Mouse (Mus musculus) CD4-positive, CD25-positive, alpha-beta regulatory T cell, adult 2 months (primary cell): ENCODE data around the gene Tacc2.

Experiments
- DNase-seq: peaks from one replicate; pipeline ENCODE4 v3.0.0-alpha.2; 2012; ENCODE audit warnings: low read depth, low spot score

The Tacc2 gene

DNA sequence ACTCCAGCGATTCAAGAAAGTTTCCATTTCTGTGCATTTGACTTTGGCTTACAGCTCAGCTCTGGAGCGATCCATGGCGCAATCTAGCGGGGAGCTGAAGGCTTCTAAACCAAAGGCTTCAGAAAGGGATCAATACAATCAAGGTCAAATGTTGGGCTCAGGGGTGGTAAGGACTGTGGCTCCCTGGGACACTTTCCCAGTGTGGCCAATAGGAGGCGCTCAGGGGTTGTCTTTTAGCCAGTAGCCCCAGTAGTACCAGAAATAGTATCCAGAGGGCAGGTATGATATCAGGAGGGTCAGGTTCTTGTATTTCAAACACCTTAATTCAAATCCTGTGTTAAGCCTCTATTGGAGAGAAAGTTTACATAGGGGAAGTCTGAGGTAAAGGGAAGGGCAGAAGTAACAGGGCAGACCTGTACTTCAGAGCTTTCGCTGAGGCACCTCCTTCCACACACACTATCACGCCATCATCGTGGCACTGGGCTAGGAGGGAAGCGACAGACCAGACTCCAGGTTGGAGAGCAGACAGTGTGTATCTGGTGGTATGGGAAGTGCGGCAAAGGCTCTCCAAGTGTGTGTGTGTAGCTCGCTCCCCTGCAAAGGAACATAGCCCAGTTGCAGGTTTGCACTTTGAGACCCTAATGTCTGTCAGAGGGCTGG is 196.1 kb downstream of the Tacc2 start:
- peak; percentile 80 for DNase-seq

DNA sequence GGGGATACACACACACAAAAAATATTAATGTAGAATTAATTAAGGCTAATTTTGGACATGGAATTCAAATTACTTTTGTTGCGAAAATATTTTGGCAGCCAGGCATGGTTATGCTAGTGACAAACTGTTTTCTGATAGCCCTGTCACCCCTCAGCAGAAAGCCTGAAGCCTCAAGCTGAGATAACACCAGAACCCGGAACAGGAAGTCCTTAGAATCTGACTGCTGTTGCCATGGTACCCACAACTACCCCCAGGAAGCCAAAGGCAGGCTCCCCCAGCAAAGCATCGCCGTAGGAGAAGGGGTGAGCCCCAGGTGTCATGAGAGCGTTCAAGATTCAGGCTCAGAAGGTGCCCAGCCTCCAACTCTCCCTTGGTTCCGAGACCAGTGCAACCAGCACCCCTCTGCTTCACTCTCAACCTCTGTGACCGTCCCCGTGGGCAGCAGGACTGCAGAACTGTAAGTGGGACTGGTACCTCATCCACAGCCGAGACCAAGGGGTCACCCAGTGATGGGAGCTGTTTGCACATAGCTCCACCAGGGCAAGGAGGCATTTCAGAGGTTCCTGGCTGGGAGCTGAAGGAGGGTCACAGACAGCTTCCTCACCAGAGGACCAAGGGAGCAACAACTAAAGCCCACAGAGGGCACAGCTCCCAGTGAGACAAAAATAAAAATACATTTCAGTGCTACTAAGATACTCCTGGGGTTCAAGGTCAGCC is 196.8 kb downstream of the Tacc2 start, which contains the start of gene Btbd16:
Gene Btbd16 (plus strand): TSS at position 156 of the 717 bp plus-strand sequence.
- peak; percentile 58 for DNase-seq

DNA sequence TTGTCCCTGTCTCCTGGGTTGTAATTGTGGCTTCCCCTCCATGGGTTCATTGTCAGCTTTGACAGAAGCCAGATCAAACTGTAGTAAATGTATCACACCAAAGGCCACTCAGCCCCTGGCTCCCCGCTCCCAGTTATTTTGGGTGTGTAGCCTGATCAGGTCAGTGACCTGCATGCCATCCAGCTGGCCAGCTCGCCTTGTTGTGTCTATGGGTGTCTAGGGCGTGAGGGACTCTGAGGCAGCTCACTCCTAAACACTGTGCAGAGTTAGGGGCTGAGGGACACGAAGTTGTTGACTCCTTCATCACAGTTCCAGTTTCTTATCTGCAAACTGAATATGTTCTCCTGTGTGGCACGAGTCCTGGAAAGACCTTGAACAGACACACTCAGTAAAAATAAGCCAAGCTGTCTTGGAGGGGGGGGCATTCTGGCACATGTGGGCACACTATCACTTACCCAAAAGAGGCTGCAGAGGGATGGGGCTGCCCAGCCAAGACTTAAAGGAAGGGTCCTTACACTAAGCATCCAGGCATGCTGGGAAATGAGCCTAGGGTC is 203.7 kb downstream of the Tacc2 start:
- DNase-seq = no peak

DNA sequence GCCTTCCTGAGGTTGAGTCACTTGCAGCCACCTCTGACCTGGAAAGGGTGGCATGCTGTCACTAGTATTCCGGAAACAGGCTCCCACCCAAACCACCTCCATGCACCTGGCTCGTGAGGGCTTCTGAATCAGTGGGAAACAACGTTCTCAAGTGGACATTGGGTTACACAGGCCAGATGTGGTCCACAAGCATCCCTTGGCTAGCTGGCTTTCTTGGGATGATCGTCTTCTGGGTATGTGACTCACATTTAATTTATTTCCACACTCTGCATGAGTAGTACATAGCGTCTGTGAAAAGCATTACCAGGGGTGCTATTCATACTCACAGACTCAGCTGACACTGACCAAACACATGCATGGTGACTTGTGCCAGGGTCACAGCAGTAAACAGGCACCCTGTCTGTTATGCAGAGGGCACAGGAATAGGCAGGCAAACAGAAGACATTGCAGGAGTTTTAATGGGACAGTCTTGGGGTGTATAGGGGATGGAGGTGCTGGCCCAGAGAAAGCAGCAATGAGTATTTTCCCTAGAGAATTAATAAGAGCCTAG is 205.3 kb downstream of the Tacc2 start:
- no peak for DNase-seq

DNA sequence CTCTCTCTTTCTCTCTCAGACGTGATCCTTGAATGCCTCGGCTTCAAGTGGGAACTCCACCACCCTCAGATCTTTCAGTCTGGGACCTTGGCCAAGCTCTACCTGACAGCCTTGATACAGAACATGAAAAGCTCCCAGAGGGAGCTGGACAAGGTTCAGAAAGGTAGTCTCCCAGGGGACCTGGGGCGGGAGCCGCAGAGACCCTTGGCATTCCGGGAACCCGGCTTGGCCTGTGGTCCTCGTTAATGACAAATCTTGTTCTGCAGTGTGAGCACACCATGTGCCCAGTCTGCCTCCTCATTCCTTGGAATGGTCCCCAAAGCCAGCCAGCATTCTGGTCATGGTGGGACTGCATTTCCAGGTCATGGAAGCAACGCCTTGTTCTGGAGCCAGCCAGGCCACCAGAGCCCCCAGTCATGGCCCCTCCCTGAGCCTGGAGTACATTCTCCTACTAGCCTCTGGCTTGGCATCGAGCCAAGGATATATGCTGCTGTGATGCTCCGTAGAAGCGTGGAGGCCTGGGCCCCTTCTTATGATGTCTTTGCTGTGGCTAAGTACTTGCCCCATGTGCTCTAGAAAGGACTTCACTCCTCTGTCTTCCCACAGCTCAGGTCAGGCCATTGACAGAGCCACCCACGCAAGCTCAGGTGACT is 208.8 kb downstream of the Tacc2 start:
- no peak for DNase-seq

DNA sequence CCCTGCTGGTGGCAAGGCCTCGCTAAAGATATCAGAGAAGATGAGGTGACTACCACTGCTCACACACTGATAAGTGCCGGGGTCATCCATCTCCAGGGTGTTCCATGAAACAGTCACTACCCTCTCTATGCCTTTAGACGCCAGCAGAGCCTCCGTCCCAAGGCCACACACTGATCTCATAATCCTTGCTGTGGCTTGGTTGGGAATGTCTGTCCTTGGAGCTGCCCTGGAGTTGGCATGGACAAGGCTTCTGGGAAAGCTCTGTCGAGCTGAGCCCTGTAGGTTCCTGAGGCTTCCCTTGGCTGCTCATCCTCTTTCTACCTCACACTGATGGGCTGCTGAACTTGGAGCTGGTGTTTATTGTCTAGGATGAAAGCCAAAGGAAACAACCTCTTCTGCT is 209.5 kb downstream of the Tacc2 start:
- no peak for DNase-seq

DNA sequence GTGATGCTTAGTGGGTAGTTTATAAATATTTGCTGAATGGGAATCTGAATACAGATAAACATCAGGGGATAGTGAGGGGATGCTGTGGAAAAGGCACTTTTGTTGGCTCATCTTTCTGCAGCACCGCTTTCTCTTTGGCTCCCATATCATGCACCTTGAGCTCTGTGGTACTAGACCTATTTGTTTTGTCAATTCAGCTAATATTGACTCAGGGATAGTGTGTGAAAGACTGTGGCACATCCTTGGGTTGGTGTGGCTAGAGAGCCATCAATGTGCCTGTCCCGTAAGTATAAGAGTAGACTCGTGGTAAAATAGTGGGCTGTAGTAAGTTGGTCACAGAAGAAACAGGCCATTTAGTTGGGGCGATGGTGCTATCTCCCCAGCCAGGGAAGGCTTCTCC is 210.3 kb downstream of the Tacc2 start:
- DNase-seq = no peak

DNA sequence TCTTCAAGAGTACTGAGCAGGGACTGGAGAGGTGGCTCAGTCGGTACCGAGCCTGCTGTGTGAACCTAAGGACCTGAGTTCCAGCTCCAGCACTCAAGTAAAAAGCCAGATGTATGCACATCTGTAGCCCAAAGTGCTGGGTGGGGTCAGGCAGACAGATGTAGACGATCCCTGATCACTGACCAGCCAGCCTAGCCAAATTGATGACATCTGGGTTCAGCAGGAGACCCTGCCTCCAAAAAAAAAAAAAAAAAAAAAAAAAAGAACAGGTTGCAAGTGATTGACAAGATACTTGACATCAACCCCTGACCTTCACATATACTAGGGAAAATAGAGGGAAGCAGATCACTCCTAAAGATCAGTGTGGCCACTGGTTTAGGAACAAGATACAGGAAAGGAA is 211.7 kb downstream of the Tacc2 start:
- DNase-seq = no peak

DNA sequence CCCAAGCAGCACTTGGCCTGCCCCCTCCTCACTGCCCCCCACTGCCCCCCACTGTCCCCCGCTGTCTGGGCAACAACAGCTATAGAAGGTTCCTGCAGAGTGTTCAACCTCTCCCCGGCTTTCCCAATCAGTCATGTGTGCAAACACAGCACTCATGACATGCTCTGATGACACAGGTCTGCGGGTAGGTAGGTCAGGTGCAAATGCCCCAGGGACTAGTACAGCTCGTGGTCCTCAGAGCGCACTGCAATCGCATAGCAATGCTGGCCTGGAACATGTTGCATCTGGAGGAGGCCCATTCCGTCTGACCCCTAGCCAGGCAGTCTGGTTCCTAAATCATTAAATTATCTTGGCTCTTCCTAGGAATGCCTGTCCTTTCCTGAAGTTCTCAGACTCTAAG is 212.2 kb downstream of the Tacc2 start:
- DNase-seq = no peak

DNA sequence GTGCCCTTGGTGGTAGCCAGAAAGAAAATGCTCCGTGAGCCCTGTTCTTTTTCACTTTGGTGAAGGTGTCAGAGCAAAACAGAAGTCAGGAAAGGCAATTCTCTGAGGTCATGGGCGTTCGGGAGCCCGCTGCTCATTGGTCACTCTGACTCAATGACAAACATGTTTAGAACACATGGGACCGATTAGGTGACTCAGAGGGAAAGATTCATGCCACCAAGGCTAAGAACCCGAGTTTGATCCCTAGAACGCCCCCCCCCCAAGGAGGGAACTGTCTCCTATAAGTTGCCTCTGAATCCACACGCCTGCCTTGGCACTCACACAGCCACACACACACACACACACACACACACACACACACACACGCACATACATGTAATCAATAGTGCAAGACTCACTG is 216.4 kb downstream of the Tacc2 start:
- no peak for DNase-seq

DNA sequence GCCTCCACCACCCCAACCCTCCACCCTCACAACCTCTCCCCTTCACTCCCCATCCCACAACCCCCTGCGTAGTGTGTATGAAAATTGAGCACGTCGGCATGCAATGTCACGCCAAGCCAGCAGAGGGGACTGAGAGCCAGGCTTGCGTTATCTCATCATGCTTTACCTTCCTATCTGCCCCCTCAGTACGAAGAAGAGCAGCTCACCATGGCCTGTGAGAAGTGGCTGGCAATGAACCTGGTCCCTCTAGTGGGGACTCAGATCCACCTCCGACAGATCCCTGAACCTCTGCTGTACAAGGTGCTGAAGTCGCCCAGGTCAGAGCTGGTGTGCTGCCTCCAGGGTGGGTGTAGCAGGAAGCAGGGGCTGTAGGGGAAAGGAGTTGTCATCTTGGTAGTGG is 219.5 kb downstream of the Tacc2 start:
- peak; percentile 64 for DNase-seq

DNA sequence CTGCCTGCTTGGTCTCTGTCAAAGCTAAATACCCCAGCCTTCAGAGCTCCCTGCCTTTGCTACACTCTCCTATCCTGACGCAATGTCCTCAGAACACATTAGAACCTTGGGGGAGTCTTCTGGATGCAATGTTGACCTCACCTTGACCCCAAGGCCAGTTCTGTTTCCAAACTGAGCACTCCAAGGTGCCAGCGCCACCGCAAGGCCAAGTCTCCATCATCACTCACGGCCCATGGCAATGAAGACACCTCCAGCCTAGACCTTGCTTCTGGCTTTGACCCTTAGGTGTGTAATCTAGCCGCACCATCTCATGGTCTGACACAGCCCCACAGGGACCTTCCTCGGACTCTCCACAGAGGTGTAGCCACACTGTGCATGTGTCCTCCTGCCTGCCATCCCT is 220.3 kb downstream of the Tacc2 start:
- DNase-seq = no peak

DNA sequence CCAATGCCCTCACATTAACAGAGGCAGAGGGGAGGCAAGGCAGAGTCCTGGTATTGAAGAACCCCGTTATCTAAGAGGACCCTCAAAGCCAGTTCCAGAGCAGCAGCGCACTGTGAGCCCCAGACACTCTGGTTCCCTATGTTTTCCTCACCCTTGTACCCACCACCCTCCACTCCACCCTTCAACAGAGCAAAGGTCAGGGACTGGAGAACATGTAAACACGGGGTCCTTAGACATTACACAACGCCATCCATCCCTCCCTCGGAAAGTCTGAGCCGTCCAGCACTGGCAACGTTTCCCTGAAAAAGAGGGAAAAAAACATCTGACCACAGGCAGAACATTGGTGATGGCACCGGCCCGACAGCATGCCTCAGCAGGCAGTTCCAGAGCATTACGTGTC is 222.2 kb downstream of the Tacc2 start:
- no peak for DNase-seq

DNA sequence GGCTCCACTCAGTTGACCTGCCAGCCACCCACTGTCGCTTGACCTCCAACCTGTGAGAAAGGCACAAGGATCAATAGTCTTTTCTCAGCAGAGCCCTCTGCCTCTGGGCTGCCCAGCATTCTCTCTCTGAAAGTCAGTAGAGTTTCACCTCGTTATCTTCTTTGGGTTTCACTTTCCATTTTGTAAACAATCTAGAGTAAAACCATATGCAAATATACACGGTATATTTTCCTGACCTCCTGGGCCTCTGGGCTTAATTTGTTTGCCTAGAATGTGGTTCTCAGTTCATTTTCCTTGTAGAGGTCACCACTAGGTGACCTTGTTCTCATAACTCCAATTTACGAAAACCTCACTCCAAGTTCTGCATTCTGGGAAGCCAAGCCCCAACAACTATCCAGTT is 223.4 kb downstream of the Tacc2 start:
- peak; percentile 41 for DNase-seq

DNA sequence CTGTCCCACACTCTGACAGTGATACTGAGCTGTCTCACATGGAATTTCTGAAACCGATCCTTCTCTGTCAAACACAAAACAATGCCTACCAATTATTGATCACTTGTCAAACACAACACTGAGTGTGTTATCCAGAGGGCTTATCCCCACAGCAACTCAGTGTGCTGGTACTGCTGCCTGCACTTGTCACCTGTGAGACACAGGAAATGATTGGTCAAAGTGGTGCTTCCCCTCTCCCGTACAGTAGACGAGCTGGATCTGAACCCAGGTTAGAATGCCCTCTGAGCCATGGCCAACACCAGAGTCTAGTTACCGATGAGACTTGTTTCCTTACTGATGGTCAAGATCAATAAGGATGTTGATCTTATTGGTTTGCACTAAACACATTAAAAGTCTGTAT is 224.6 kb downstream of the Tacc2 start:
- DNase-seq = peak; percentile 53

DNA sequence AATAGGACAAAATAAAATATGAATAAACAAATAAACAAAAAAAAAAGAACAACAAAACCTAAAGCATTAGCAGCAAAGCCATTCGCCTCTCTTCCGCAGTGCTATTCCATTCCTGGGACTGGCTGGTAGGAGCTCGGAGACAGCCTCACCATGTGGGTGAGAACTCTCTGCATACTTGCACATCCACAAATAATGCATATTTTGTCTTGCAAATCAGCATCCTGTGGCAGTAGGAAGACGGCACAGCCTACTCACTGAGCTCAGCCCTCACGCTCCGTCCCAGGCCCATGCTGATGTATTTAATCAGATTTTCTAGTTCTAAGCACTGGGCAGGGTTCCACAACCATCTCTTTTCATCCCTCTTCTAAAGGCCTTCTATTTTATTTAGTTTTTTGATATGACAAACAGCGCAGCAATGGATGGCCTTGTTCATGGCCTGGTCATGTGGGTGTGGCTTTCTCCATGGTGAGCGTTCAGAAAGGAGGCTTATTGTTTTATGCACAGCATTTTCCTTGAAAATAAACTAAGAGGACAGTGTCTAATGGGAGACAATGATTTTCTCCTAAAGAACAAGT is 226.1 kb downstream of the Tacc2 start:
- no peak for DNase-seq

DNA sequence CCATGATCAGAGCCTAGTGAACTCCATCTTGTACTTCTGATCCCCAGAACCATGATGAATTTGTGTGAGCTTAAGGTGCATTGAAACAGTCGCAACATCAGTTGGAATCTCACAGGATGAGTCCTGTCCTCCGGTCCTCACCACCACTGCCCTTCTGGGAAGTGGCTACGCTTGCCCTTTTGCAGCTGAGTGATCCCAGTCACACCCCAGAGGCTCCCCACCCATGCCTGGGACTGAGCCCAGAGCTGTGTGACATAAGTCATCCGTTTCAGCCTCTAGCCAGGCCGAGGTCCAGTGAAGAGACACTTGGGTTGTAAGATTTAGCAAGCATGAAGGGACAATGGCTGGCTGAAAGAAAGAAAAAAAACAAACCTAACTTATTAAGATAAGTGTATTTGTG is 227.8 kb downstream of the Tacc2 start:
- no peak for DNase-seq

DNA sequence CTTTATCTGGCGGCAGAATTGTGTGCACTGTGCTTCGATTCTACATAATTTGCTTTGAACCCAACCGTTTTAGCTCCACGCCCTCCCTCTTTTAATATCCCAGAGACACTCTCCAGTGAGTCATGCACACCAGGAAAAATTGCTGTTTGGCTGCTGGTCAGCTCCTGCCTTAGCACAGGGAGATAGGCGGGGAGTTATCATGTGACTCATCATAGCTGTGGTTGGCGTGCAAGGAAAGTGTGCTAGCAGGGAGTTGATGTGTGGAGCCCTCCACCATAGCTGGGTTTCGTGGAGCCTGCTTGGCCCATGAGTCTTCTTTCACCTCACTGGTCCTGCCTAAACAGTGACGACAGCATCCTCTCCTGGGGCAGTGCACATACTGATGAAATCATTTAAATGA is 230.5 kb downstream of the Tacc2 start:
- DNase-seq = no peak

DNA sequence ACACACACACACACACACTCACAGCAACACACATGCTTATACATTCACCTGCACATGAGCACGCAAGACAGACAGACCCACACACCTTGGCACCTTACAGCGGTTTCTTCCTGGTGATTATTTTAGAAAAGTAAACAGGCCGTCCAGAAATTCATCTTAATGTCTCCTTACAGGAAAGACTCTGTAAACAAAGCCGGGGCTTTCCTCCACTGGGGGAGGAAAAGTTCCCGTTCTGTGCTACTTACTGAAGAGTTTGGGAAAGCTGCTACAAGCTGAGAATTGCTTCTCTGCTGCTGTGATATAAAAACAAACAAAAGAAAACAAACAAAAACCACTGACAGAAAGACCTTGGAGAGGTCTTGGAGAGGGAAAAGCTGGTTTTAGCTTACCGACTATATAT is 231.5 kb downstream of the Tacc2 start:
- no peak for DNase-seq

DNA sequence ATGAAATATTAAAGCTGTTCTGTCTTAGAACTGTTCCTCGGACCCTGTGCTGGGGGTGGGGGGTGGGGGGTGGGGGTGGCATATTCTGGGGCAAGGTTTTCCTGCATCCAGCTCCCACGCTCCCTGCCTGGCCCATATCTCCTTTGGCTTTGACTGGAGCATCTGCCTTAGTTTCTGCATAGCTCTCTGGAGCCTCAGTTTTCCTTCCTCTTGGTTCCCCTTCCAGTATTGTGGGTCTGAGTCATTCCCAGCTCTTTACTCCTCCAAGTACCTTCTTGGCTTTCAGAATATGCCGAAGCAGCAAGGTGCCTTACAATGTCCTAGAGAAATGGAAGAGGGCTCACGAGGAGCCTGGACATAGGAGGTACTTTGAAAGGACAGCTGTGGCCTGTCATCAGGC is 233.0 kb downstream of the Tacc2 start:
- no peak for DNase-seq

DNA sequence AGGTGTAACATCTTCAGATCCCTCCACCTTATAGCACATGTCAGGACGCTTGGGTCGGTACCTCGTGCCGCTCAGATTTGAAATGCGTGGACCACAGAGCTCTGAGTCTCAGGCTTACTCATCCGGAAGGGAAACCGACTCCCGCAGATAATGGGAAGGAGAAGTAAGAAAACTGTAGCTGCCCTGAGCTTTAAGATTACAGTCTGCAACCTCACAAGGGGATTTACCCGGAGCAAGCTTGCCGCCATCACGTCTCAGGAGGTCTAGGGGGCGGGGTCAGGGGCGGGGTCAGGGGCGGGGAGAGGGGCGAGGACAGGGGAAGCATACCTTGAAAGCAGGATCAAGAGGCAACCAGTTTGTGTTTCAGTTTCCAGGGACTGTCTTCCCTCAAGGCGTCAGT is 235.2 kb downstream of the Tacc2 start:
- peak; percentile 47 for DNase-seq
